Mouse (Mus musculus) telencephalon, adult 2 months (tissue): ENCODE results near the gene Dab1.

Source experiments
- DNase-seq: peaks from one replicate; pipeline ENCODE4 v3.0.0-alpha.2; 2011; ENCODE audit warnings: low read depth, low spot score

Dab1 gene

DNA sequence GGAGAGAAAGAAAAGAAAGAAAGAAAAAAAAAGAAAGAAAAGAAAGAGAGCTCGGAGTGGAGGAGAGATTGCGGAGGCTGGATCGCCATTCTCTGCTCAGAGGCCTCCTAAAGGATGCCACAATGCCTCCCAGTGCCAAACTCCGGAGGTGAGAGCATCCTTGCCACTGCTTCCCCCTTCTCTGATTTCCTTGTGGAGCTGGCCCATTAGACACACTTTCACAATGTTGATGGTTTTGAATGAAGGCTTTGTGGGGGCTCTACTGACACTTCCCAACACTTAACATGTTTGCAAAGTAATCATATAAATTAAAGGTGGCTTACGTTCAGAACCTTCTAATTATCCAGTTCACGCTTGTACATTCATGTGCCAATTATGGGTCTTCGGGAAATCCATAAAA, 749.9 kb downstream of the Dab1 start:
- no peak for DNase-seq

DNA sequence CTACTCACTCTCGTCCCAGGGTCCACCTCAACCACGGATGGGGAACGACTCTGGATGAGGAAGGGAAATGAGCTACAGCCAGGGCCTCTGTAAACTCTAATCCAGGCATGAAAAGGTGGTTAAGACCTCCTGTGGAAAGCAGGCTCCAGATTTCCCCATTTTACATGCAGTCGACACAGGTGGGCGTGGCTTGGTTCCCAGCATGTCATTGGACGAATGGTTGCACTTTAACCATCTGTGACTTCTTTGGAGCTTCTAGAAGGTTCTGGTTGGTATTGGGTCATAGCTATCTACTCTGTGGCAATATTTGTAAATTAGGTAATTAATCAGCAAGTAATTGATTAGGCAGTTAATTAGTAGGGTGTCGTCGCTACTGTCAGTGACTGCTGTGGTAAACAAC, 752.0 kb downstream of the Dab1 start:
- DNase-seq, result no peak

DNA sequence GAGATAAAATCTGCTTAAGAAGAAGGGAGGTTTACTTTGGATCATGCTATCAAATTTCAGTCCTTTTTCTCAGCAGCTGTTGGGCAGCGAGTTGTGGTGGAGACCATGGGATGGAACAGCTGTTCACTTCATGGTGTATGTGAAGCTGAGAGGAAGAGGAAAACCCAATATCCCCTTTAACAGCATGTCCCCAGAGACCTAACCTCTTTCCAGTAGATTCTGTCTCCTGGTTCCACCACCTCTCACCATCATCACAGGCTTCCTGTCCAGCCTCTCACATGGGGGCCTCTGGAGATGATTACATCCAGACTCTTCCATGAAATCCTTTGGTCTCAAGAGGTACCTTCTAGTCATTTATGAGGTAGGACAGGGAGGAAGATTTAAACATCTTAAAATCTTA, 755.0 kb downstream of the Dab1 start:
- no peak for DNase-seq

DNA sequence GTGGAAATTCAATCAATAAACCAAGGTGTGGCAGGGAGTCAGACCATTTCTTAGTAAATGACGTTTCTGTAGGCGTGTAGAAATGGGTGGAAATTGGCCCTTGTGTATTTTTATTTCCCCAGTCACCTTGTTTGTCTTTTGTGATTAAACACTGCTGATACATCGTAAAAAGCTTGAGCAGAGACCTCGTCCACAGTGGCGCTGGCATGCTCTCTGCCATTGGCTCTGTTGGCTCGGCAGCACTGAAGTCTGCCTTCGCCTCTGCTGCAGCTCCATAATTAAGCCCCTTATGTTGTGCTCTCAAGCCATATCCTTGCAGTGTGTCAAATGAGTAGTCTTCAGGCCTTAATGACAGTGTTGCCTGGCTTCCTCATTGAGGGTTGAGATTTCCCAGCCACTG, 765.5 kb downstream of the Dab1 start:
- DNase-seq, result no peak

DNA sequence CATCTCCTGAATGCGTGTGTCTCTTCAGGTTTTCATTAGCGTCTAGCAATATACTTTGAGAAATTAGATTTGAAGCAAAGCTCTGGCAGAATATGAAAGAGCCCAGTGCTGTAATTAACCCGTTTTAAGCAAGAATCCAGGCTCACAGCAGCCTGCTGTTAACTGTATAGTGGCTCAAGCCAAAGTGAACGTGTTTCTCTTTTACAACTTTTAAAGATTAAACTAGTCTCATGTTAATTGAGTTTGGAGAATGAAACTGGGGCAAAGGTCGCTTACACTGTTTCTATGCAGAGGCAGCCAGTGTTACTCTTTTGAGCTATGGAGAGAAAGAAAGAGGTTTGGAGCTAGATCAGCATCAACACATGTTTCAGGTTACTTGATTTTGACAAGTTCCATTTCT, 766.1 kb downstream of the Dab1 start:
- no peak for DNase-seq

DNA sequence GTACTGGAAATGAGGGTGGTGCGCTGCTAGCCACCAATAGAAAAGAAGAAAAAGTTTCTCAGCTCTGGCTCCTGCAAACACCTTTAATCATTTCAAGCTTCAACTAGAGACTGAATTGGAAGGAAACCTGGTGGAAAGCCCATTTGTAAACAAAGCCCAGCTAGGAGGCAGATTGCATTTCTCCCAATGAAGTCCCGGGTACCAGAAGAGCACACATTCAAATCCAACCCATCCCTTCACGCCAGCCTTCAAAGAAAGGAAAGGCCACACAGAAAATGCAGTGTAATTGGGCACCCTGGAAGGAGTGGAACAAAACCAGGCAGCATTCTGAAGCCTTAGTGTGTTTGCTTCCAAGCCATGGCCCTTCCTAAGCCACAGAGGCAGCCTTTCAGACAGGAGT, 776.4 kb downstream of the Dab1 start:
- no peak for DNase-seq

DNA sequence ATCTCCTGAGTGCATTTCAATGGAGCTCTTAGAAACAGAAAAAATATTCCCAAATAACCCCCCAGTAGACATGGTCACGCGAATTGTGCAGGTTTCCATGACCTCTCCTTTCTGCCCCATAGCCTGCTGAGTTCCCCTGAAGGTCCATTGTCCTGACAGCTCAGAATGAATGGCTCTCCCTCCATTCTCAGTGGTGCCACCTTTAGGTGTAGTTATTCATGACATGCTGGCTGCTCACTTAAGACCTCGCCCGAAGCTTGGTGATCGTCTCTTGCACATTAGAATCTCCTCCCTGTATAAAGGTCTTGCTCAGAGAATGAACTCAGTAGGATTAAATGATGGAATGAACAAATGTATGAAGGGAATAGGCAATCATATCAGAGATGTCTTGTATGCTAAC, 776.9 kb downstream of the Dab1 start:
- no peak for DNase-seq

DNA sequence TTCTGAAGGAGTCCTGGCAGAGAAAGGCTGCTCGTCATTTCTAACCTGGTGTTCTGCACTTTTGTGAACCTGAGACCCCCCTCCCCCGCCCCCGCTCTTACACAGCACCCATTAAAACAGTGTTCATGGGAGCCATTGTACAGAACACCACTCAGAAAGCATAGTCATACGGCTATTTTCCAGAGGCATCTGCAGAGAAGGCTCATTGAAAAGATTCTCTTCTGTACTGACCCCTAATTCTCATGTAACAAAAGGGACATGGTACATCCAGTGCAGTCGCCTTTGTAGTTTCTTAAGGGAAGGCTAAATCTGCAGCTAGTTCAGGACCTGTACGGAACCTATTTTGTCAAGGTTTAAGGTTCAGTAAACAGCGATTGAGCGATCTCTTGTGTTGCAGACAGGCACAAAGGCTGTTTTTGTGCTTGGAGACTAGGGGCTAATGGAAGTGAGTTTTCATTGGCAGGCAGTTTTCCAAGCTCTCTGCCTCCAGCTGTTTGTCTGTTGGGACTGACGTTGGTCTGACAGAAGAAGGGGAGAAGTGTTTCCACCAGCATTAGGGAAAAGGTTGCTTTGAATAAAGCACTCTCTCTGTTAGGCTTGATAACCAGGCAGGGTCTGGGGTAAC, 780.1 kb downstream of the Dab1 start:
- DNase-seq, result no peak

DNA sequence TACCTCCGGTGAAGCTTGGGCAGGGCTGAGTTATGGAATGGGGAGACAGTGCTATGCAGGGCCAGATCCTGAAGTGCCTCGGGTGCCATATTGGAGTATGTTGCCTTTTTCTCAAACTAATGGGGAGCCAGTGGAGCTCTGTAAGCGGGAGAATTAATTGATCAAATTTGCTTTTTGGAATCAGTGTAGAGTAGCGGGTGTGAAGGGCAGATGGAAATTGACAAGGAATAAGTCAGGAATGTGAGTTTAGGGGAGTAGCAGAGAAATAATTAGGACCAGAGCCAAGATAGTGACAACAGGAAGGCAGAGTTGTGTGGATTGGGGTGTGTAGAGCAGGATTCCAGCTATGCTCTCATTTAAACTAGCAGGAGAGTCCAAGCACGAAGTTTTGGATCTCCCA, 784.9 kb downstream of the Dab1 start:
- no peak for DNase-seq

DNA sequence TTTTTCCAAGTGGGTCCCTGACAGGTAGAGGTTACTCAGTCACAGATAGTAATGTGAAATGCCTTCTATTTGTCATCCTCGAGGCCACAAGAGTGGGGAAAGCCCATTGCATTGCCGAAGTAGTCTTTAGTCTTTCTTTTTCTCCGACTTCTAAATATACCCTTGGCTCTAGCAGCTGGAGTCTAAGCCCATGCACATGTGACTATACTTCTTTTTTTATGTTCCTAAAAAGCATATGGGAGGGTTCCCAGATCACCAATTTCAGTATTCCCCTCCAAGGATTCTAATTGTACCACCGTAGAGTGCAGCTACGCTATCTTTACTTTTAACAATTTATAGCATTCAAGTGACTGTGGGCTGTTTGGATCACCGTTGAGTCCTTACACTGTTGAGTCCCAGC, 791.8 kb downstream of the Dab1 start:
- DNase-seq, result peak; percentile 41

DNA sequence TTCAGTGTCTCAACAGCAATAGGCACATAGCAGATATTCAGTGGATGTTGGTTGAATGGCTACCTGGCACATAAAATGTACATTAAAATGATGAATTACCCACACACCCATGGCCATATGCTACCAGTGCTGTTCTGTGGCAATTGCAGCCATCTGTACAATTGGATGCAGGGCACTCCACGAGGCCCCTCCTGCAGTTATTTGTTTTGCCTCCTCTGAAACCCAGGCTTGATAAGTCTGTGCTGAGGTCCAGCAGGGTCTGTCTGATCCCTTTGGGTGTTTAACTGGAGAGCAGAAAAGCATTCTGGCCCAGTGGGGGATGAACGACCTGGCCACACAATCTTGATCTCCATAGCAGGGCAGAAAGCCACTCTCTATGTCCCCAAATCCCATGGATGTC, 796.3 kb downstream of the Dab1 start:
- DNase-seq, result no peak

DNA sequence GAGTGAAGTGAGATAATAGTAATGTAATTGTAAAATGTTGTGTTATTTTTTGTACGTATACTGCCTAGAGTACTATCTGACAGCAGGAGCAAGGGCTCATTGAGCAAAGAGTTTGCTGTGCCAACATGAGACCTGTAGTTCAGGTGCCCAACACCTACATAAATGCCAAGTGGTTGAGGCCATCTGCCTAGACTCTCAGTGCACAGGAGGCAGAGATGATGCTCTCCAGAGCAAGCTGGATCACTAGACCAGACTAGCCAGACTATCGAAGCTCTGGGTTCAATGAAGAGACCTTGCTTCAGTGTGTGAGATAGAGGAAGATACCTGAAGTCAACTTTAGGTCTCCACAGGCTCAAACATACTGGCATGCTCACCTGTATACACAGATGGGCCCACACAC, 799.2 kb downstream of the Dab1 start:
- DNase-seq, result no peak

DNA sequence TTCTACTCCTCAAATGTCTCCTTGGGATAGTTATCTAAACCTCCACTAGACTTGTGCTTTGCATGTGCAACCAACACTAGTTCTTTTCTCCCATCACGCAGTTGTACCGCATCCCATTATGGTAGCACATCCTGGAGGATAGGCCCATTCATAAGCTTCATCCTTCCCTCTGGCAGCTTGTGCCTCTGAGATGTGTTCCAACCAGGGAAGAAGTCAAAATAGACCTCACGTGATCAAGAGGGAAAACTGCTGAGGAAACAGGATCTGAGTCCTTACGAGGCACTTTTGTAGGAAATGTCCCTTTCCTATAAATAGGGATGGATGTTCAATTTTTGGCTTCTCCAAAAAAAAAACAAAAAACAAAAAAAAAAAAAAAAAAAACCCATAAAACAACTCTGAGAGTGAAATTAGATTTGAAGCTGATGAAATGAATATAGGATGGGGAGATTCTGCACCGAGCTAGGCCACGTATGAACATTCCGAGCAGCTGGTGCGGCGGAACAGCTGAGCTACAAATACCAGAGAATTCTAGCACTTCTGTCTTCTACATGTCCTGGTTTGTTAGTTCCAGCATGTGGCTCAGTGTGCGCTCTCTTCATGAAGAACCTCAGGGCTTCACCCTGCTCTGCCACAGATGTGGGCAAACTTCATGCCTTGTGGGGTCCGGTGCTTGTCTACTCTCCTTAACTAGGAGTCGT, 802.0 kb downstream of the Dab1 start:
- no peak for DNase-seq

DNA sequence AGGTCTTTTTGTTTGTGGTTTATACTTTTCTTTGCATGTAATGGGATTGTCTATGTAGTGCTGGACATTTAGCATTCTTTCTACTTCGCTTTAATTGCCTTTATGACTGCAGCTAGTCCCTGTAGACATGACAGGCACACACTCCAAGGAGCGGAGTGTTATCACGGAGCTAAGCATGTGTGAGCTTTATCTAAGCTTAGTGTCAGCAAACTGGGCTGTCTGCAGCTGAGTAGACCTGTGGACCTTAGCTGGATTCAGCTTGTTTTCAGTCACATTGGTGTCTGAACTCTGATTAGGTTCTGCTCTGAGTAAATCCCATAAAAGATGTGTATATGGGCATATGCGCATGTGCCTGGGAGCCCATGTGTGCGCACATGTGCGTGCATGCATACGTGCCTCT, 810.0 kb downstream of the Dab1 start:
- DNase-seq, result no peak

DNA sequence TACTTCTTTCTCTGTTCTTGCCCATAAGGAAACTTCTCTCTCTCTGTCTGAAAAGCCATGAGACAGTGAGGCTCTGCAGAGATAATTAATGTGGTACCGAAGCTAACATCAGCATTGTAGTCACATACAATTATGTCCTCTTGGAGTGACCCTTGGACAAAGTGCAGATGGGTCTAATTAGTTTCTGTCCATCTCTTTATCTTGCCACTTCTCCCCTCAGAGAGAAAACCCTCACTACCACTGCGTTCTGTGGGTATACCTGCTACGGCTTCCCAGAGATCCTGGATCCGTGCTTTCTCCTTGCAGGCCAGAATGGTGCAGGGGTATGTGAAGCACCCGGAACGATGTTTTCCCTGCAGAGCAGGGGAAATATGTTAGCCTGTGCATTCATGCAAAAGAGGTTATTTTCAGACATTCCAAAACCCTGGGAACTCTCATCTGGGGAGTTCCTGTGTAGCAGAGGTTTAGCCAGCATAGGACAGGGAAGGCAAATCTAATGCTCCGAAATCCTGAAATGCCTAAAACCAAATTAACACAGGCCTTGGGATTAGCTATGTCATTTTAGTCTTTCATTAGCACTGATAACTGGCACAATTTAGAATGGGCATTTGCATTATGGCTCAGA, 812.2 kb downstream of the Dab1 start:
- no peak for DNase-seq

DNA sequence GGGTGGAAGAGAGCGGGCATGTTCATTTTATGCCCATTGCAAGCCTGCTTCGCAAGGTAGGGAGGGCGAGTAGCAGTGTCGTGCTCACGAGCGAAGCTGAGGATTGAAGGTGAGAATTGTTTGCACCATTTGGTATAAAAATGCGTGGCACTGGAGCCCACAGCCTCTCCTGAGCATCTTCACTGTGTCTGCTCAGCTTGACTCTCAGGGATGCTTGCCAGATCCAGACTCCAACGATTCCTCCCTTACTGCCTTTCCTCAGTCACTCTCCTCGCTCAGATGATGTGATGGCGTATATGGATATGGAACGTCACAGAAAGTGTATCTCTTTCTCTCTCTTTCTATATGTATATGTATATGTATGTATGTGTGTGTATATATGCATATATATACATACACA, 813.0 kb downstream of the Dab1 start:
- DNase-seq, result no peak

DNA sequence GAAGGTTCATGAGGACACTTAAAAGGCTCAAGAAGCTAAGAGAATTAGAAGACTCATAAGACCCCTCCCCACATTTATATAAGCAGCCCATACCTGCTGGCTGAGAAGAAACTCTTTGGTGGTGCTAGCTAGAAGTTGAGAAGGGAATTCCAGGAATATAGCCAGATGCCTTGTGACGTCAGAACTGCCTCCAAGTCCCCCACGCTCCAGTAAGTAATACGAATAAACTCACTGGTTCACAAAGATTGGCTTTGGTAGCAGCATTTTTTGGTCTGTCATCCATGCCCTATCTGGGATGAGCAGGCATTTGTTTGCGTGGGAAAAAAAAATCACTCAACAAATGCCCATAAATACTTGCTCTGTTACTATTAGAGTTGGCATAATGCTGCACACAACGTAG, 816.6 kb downstream of the Dab1 start:
- DNase-seq, result no peak

DNA sequence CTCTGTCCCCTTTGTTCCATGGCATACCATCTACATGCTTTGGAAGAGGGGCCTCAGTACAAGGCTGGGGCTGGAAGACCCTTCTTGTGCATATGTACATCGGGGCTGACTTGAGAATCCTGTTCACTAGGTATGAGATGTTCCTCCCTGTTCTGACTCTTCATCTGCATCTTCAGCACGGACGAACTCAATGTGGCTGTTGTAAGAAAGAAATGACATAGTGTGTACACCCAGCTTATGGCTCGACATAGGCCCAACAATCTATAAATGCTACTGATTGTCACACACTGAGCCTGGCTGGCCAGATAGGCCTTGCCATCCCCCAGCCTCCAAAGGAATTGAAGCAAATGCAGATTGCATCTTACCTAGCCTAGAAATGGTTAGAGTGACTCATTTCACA, 817.3 kb downstream of the Dab1 start:
- no peak for DNase-seq

DNA sequence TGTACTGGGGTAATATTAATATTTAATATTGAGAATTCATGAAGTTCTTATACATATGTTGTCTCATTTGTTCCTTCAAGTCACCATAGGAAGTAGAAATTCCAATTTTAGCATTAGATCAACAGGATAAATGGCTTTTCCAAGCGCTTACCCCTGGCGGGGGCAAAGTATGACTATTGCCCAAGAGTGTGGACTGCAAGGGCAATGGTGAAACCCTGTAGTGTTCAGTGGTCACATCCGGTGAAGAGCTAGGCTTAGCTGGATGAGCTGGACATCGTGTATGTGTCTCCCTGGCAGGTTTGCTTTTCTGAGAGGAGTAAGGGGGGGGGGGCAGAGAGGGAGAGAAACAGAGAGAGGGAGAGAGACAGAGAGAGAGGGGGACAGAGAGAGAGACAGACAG, 819.6 kb downstream of the Dab1 start:
- DNase-seq, result no peak

DNA sequence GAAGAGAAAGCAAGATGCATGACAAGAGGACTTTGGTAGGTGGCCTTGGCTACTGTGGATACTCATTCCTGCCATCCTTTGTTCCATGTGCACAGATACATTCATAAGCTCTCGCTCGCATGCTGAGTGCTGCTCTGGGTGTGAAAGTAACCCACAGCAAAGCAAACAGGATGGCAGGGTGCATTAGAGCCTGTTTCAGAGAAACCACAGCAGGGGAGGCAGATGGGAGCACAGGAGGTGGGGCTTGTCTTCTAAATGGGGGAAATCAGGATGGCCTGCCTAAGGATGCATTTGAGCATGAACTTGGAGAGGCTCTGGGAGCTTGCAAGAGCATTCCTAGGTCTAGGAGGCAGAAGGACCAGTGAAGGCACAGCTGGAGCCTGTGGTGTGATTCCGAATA, 820.5 kb downstream of the Dab1 start:
- no peak for DNase-seq

DNA sequence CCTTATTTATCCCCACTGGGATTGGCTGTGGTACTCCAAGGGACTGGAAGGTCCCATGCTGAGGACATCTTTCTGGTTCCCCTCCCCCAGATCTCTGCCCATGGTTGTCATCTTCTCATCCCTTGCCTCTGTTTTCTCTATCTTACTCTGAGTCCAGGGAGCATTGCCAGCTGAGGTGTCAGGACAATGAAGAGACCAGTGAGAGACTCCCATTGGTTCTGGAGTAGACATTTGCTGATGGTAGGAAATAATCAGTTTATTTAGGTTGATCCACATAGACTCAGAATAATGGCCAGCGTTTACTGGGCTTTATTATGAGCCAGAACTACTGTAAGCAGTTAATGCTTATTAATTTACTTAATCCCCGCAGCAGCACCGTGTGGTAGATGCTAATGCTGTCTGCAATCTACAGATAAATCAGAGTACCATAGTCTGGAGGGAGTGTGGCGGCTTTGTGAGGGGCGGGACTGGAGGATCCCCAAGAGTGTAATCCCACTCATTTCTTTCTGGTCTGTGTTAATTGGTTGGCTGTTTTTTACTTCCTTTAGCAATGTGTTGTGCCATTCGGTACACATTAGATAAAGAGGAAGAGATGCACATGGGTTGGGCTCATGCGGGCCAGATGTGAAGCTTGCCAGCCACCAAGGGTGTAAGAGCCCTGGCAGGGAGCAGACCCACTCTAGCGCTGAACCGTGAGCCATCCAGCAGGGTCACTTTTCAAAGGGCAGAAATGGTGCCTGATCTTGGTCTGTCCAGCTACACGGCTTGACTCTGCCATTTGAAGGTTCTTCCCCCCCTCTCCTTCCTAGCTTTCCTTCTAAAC, 824.0 kb downstream of the Dab1 start:
- no peak for DNase-seq

DNA sequence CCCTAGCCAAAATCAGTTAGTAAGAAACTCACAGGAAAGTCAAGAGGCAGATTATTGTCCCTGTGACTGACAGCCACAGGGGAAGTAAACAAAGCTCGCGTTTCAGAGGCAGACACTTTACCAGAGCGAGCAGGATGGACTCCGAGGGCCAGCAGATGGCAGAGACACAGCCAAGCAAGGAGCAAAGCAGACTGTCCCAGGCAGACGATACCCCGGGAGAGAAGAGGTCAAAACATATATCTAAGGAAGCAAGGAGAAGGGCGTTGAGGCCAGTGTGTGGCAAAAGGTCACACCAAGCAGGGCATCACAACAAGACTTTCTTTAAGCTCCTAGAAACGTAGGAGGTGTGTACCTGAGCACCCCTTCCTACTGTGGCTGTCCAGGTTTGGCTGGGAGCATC, 824.6 kb downstream of the Dab1 start:
- DNase-seq, result no peak

DNA sequence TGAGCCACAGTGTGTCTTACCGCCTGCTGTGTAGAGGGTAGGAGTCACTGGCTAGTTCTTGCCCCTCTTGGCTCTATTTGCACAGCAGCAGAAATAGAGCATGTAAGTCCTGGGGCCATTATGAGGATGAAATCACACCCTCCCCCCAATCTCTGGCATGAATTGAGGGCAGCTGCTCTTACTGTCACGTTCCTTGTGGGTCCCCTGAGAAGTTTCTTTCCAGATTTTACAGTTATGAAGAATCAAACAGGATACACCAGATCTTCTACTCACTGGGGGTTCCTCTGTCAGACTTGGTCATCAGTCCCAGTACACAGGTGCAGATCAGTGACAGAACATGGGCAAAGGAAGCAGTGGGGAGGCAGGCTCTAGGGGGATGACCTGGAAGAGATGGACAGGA, 825.8 kb downstream of the Dab1 start:
- no peak for DNase-seq
